Mouse (Mus musculus) lung, embryonic 16.5 days (tissue): ENCODE data around the gene Arhgdia. TPM values are rescaled to one million over a fixed set of nuclear protein-coding genes. Genes with fewer than 3 reads are reported as not detected.
A peak's percentile ranks its signal among the peaks of the same experiment; 100 is the strongest.

ENCODE experiments used
- ATAC-seq: fragments of 200-750 bp; cut with Nextera tagmentation; 2 replicates; pipeline ENCODE4 v1.8.0; 2017; ENCODE audit warnings: low read depth, mild to moderate bottlenecking, moderate library complexity
- H3K27ac ChIP-seq: fragments of 300-500 bp; sonication (generic); 2 replicates; pipeline ENCODE4 v1.5.1; 2014; ENCODE audit warnings: mild to moderate bottlenecking, control low read depth, low read length
- H3K27me3 ChIP-seq: fragments of 300-500 bp; sonication (generic); 2 replicates; pipeline ENCODE4 v1.6.1; 2014; ENCODE audit warnings: low read depth, low read length, mixed read lengths; ENCODE audit not compliant: control insufficient read depth, insufficient read depth
- H3K36me3 ChIP-seq: fragments of 300-500 bp; sonication (generic); 2 replicates; pipeline ENCODE4 v1.6.1; 2014; ENCODE audit warnings: low read length; ENCODE audit not compliant: control insufficient read depth, insufficient read depth
- H3K4me1 ChIP-seq: fragments of 300-500 bp; sonication (generic); replicated peaks from 2 replicates; pipeline ENCODE4 v1.6.1; 2014; ENCODE audit warnings: low read length, mixed read lengths; ENCODE audit not compliant: control insufficient read depth, insufficient read depth
- H3K4me2 ChIP-seq: fragments of 300-500 bp; sonication (generic); 2 replicates; pipeline ENCODE4 v1.6.1; 2014; ENCODE audit warnings: low read depth, low read length, control low read depth
- H3K4me3 ChIP-seq: fragments of 300-500 bp; sonication (generic); 2 replicates; pipeline ENCODE4 v1.5.1; 2014; ENCODE audit warnings: mild to moderate bottlenecking, low read length, control low read depth
- H3K9ac ChIP-seq: fragments of 300-500 bp; sonication (generic); 2 replicates; pipeline ENCODE4 v1.6.1; 2014; ENCODE audit warnings: low read length, control low read depth
- H3K9me3 ChIP-seq: fragments of 300-500 bp; sonication (generic); 2 replicates; pipeline ENCODE4 v1.6.1; 2016; ENCODE audit warnings: low read length; ENCODE audit not compliant: control insufficient read depth
- WGBS: fragments of 180-500 bp; shearing (Covaris S2); extraction: QIAGEN DNeasy Blood & Tissue Kit; methylation state at CpG from one replicate; pipeline ENCODE4 v1.1.7; 2014; 5-methylcytosine and 5-hydroxymethylcytosine counted together
- polyA plus RNA-seq: library from polyadenylated mRNA; unstranded; fragments of >200 nt; fragmentation: Nextera tagmentation; extraction: Ambion mirVana; gene quantifications from 2 replicates; pipeline ENCODE4 v1.2.1, GENCODE M21; 2015

Arhgdia gene
- polyA plus RNA-seq: 654 and 680 TPM in 2 replicates

- Histone ChIP-seq H3K9me3 (peaks cover 5% of the 10 kb centered on the region), H3K4me1 (peaks cover 20% of the 10 kb centered on the region), H3K4me3 (peak within 1 kb of the TSS; percentile 91), H3K36me3 (peaks cover 40% of the 10 kb centered on the region), H3K27ac (peak within 1 kb of the TSS; percentile 94), H3K9ac (peak within 1 kb of the TSS; percentile 94), H3K27me3 (no peaks in the 10 kb centered on the region), H3K4me2 (peak within 1 kb of the TSS; percentile 92)
- 6% methylated on average over 63 of the region's 75 CpGs for WGBS
- peak; percentile 77 for ATAC-seq
These were observed at the start of gene Arhgdia for GRCm38 (mm10) chr11:120581490-120582267. Gene Arhgdia, minus strand, starts transcription at chr11:120581624.

- Histone ChIP-seq H3K9me3 (no peaks in the 10 kb centered on the region), H3K4me1 (peaks cover 32% of the 10 kb centered on the region), H3K4me3 (no peak overlapping the region), H3K4me2 (peak overlapping the region; percentile 19), H3K36me3 (peaks cover 12% of the 10 kb centered on the region), H3K9ac (peak overlapping the region; percentile 4), H3K27me3 (no peaks in the 10 kb centered on the region), H3K27ac (peak overlapping the region; percentile 24; the same call in 1 of the 2 replicates)
- no peak for ATAC-seq
- WGBS: 45% methylated on average over 5 of the region's 5 CpGs
These were observed 49.0 kb upstream of the Arhgdia start for GRCm38 (mm10) chr11:120630401-120630871.

- Histone ChIP-seq H3K9ac (peak overlapping the region; percentile 4), H3K4me3 (no peak overlapping the region), H3K27ac (peak overlapping the region; percentile 24; the same call in 1 of the 2 replicates), H3K9me3 (no peaks in the 10 kb centered on the region), H3K27me3 (no peaks in the 10 kb centered on the region), H3K36me3 (peaks cover 12% of the 10 kb centered on the region), H3K4me1 (peaks cover 36% of the 10 kb centered on the region), H3K4me2 (peak overlapping the region; percentile 19)
- 29% methylated on average over 7 of the region's 7 CpGs for WGBS
- no peak for ATAC-seq
These were observed 48.5 kb upstream of the Arhgdia start for GRCm38 (mm10) chr11:120629911-120630310.

DNA sequence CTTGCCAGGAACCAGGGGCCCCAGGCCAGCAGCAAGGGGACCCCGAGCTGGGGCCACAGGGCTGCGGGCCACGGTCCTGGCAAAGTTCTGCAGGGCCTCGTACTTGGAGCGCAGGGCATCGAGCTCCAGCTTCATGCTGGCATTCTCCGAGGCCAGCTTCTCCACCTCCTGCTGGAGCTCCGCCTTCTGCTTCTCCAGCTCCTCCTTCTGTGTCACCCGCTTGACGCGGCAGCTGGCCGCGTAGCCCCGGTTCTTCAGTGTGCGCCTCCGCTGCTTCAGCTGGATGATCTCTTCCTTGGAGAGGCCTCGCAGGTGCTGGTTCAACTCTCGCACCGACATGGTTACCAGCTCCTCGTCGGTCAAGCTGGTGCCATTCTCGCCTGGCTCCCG lies 47.9 kb upstream of the Arhgdia start:
- H3K27ac ChIP-seq: no peak overlapping the region
- peak overlapping the region; percentile 19; the same call in 1 of the 2 replicates for H3K4me2 ChIP-seq
- H3K4me3 ChIP-seq: no peak overlapping the region
- 82% methylated on average over 23 of the region's 23 CpGs for WGBS
- H3K9me3 ChIP-seq: no peaks in the 10 kb centered on the region
- H3K36me3 ChIP-seq: peaks cover 12% of the 10 kb centered on the region
- H3K27me3 ChIP-seq: no peaks in the 10 kb centered on the region
- peaks cover 37% of the 10 kb centered on the region for H3K4me1 ChIP-seq
- no peak overlapping the region for H3K9ac ChIP-seq
- ATAC-seq: no peak

- no peak overlapping the region for H3K27ac ChIP-seq
- H3K9me3 ChIP-seq: no peaks in the 10 kb centered on the region
- WGBS: 88% methylated on average over 23 of the region's 23 CpGs
- no peak overlapping the region for H3K9ac ChIP-seq
- no peak overlapping the region for H3K4me2 ChIP-seq
- H3K36me3 ChIP-seq: peaks cover 12% of the 10 kb centered on the region
- ATAC-seq: no peak
- no peak overlapping the region for H3K4me3 ChIP-seq
- no peaks in the 10 kb centered on the region for H3K27me3 ChIP-seq
- H3K4me1 ChIP-seq: peaks cover 39% of the 10 kb centered on the region
These were observed 47.3 kb upstream of the Arhgdia start for GRCm38 (mm10) chr11:120628601-120629340.

- Histone ChIP-seq H3K27me3 (no peaks in the 10 kb centered on the region), H3K9me3 (no peaks in the 10 kb centered on the region), H3K36me3 (peaks cover 15% of the 10 kb centered on the region), H3K4me3 (no peak overlapping the region), H3K4me2 (no peak overlapping the region), H3K9ac (no peak overlapping the region), H3K4me1 (peaks cover 41% of the 10 kb centered on the region), H3K27ac (no peak overlapping the region)
- ATAC-seq: no peak
- 75% methylated on average over 22 of the region's 22 CpGs for WGBS
These were observed 46.3 kb upstream of the Arhgdia start for GRCm38 (mm10) chr11:120627468-120628300.

DNA sequence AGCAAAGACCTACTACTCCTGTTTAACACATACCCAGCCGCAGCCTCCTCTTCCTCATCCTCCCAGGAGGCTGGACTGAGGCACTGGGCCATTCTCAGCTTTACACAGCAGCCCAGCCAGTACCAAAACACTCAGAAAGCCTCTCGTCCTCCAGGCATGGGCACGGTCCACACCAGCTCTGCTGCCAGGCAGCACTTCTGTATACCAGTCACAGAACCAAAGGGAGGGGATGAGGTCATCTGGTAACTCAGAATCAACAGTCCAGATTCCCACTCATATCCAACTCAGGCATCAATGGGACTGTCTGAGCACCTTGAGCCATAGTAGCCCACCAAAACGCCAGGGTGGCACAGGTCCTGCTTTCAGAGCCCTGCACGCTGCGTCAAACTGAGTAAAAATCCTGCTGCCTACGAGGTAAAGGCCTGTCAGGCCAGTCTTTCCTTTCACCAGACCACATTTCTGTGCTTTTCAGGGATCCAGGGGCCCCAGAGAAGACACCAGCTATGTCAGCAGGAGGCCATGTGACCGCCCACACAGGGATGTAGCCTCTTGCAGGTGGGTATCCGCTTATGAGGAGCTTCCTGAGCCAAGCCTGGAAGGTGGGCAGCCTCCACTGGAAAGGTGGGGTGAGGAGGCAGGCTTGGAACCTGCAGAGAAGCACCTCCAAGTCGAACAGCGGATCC lies 45.5 kb upstream of the Arhgdia start:
- ATAC-seq: no peak

GRCm38 (mm10) chr11:120625152-120625775 lies 43.8 kb upstream of the Arhgdia start, which contains the start of gene Sirt7:
Gene Sirt7, minus strand, starts transcription at chr11:120625240.
- Histone ChIP-seq H3K9ac (peak within 1 kb of the TSS; percentile 77), H3K9me3 (no peaks in the 10 kb centered on the region), H3K4me2 (peak within 1 kb of the TSS; percentile 85), H3K27me3 (no peaks in the 10 kb centered on the region), H3K27ac (peak within 1 kb of the TSS; percentile 84), H3K36me3 (peaks cover 27% of the 10 kb centered on the region), H3K4me1 (peaks cover 21% of the 10 kb centered on the region), H3K4me3 (peak within 1 kb of the TSS; percentile 99)
- WGBS: 12% methylated on average over 5 of the region's 5 CpGs
- ATAC-seq: peak; percentile 27

More for the DNA sequence above, 45.5 kb upstream of the Arhgdia start:
- 85% methylated on average over 11 of the region's 11 CpGs for WGBS
- no peak overlapping the region for H3K27ac ChIP-seq
- H3K36me3 ChIP-seq: peaks cover 19% of the 10 kb centered on the region
- H3K9me3 ChIP-seq: no peaks in the 10 kb centered on the region
- no peak overlapping the region for H3K9ac ChIP-seq
- H3K27me3 ChIP-seq: no peaks in the 10 kb centered on the region
- H3K4me3 ChIP-seq: no peak overlapping the region
- peaks cover 36% of the 10 kb centered on the region for H3K4me1 ChIP-seq
- no peak overlapping the region for H3K4me2 ChIP-seq
